Mouse (Mus musculus) midbrain, postnatal 0 days (tissue): Measurements from ENCODE around the gene Icmt. TPM values are rescaled to one million over a fixed set of nuclear protein-coding genes. Genes with fewer than 3 reads are reported as not detected.

Source experiments
- ATAC-seq: fragments of 200-750 bp; cut with Nextera tagmentation; 2 replicates; pipeline ENCODE4 v1.8.0; 2017; ENCODE audit warnings: moderate number of reproducible peaks, mild to moderate bottlenecking, moderate TSS enrichment, moderate library complexity; ENCODE audit not compliant: low FRiP score
- DNase-seq: peaks from one replicate; pipeline ENCODE4 v3.0.0-alpha.2; 2015; ENCODE audit warnings: low spot score
- H3K27ac ChIP-seq: fragments of 300-500 bp; sonication (generic); 2 replicates; pipeline ENCODE4 v1.5.1; 2014; ENCODE audit warnings: low read depth, mild to moderate bottlenecking, low read length, mixed read lengths
- H3K27me3 ChIP-seq: fragments of 300-500 bp; sonication (generic); 2 replicates; pipeline ENCODE4 v1.6.1; 2014; ENCODE audit warnings: low read length, control low read depth, mixed read lengths; ENCODE audit not compliant: insufficient read depth
- H3K36me3 ChIP-seq: fragments of 300-500 bp; sonication (generic); 2 replicates; pipeline ENCODE4 v1.6.1; 2014; ENCODE audit warnings: low read length, control low read depth, mixed read lengths; ENCODE audit not compliant: insufficient read depth
- H3K4me1 ChIP-seq: fragments of 300-500 bp; sonication (generic); 2 replicates; pipeline ENCODE4 v1.6.1; 2014; ENCODE audit warnings: mild to moderate bottlenecking, control low read depth, antibody characterized with exemption, low read length, mixed read lengths; ENCODE audit not compliant: insufficient read depth
- H3K4me2 ChIP-seq: fragments of 300-500 bp; sonication (generic); 2 replicates; pipeline ENCODE4 v1.6.1; 2014; ENCODE audit warnings: low read depth, mild to moderate bottlenecking, low read length, mixed read lengths; ENCODE audit not compliant: poor library complexity, severe bottlenecking
- H3K4me3 ChIP-seq: fragments of 300-500 bp; sonication (generic); 2 replicates; pipeline ENCODE4 v1.5.1; 2014; ENCODE audit warnings: low read depth, mild to moderate bottlenecking, low read length, moderate library complexity
- H3K9ac ChIP-seq: fragments of 300-500 bp; sonication (generic); replicated peaks from 2 replicates; pipeline ENCODE4 v1.6.1; 2014; ENCODE audit warnings: mild to moderate bottlenecking, low read length, moderate library complexity, mixed read lengths; ENCODE audit not compliant: poor library complexity, severe bottlenecking
- H3K9me3 ChIP-seq: fragments of 300-500 bp; sonication (generic); 2 replicates; pipeline ENCODE4 v1.6.1; 2016; ENCODE audit warnings: low read length, control low read depth
- CTCF ChIP-seq: IDR thresholded peaks from 2 replicates; pipeline ENCODE4 v1.5.1; 2016; ENCODE audit warnings: antibody characterized with exemption, mild to moderate bottlenecking
- WGBS: fragments of 180-500 bp; shearing (Covaris S2); extraction: QIAGEN DNeasy Blood & Tissue Kit; methylation state at CpG from one replicate; pipeline ENCODE4 v1.1.7; 2014; 5-methylcytosine and 5-hydroxymethylcytosine counted together
- polyA plus RNA-seq: library from polyadenylated mRNA; unstranded; fragments of >200 nt; fragmentation: Nextera tagmentation; extraction: Ambion mirVana; gene quantifications from 2 replicates; pipeline ENCODE4 v1.2.1, GENCODE M21; 2015
- total RNA-seq: library from RNA; depleted of rRNA; stranded (reverse); fragments of >200 nt; gene quantifications from 2 replicates; pipeline ENCODE4 v1.2.3, GENCODE M21; 2014; rRNA removed

Icmt gene
- total and polyA plus RNA-seq, 2 experiments from 2014 or later: 15.7 to 38.9 TPM

DNA sequence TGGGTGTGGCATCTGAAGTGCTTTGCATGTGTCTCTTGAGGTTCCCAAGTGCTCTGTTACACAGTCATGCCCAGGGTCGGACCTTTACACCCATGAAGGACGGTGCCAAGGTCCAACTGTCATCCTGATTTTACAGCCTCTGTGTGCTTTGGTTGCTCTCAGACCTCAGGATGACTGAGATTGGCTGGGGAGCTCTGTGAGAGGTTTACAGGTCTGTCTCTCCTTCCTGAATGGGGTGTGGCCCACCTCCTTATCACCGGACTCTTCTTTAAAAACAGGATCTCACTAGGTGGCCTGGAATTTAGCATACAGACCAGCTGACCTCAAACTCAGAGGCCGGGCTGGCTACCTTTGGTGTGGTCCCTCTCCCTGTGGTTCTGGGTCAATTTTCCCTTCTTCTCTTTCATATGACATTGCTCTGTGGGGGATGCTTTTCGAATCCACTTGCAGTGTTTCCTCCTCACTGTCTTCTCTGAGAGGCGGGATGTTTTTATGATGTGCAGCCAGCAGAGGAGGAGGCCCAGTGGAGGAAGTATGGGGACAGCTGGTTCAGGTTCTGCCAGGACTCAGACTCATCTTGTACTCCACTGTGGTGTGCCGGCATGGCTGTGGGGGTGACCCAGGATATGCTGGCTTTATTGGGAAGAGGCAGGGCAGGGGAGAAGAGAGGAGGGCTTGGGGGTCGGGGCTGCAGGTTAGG, 53.8 kb downstream of the Icmt start:
- no peak for DNase-seq
- 27% methylated on average over 8 of the region's 8 CpGs for WGBS
- no peak for TF ChIP-seq CTCF
- no peak overlapping the region for H3K4me3 ChIP-seq
- peaks cover 21% of the 10 kb centered on the region for H3K4me1 ChIP-seq
- peak overlapping the region; percentile 39 for H3K9ac ChIP-seq
- H3K9me3 ChIP-seq: no peaks in the 10 kb centered on the region
- peak overlapping the region; percentile 53 for H3K4me2 ChIP-seq
- no peaks in the 10 kb centered on the region for H3K27me3 ChIP-seq
- ATAC-seq: peak; percentile 17; the same call in 1 of the 2 replicates
- H3K27ac ChIP-seq: peak overlapping the region; percentile 91
- peaks cover 30% of the 10 kb centered on the region for H3K36me3 ChIP-seq

DNA sequence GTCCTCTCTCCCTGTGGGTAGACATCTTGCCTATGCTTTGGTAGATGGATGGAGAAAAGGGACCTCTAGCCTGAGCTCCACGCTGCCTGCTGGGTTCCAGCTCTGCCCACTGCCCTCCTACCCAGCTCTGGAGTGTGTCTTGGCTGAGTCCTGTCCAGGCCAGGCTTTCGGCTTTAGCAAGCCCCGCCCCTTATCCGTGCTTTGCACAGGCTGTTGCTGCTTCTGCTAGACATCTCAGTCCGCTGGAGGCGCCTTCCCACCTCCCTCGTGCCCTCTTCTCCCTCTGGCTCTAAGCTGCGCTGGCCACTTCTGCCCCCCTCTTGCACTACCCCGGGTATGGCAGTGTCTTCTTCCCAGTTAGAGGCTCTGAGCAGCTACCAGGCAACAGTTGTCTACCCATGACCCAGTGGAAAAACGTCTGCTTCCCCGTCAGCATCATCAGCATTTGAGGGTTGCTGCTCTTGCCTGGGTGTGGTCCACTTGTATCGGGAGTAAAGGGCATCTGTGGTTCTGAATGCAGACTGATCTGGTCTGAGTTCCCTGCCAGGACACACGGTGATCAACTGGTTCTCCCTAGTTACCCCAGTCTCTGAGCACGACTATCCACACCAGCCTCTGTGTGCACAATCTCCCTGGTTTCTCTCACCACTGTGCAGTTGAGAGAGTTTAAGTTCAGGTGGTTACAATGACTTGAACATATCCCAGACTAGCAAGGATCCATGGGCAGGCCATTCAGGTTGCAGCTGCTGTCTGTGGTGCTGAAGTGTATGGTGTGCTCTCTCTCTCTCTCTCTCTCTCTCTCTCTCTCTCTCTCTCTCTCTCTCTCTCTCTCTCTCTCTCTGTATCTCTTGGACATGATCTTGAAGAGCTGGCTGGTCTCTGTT, 54.6 kb downstream of the Icmt start:
- DNase-seq (peak; percentile 62), ATAC-seq (peak; percentile 47)
- Histone ChIP-seq H3K27ac (peak overlapping the region; percentile 91), H3K4me1 (peaks cover 21% of the 10 kb centered on the region), H3K4me2 (no peak overlapping the region), H3K9ac (no peak overlapping the region; the same call in 1 of the 2 replicates), H3K4me3 (no peak overlapping the region), H3K36me3 (peaks cover 38% of the 10 kb centered on the region), H3K9me3 (no peaks in the 10 kb centered on the region), H3K27me3 (no peaks in the 10 kb centered on the region)
- TF ChIP-seq CTCF: peak; percentile 37; the same call in 1 of the 2 replicates
- WGBS: 10% methylated on average over 13 of the region's 14 CpGs

DNA sequence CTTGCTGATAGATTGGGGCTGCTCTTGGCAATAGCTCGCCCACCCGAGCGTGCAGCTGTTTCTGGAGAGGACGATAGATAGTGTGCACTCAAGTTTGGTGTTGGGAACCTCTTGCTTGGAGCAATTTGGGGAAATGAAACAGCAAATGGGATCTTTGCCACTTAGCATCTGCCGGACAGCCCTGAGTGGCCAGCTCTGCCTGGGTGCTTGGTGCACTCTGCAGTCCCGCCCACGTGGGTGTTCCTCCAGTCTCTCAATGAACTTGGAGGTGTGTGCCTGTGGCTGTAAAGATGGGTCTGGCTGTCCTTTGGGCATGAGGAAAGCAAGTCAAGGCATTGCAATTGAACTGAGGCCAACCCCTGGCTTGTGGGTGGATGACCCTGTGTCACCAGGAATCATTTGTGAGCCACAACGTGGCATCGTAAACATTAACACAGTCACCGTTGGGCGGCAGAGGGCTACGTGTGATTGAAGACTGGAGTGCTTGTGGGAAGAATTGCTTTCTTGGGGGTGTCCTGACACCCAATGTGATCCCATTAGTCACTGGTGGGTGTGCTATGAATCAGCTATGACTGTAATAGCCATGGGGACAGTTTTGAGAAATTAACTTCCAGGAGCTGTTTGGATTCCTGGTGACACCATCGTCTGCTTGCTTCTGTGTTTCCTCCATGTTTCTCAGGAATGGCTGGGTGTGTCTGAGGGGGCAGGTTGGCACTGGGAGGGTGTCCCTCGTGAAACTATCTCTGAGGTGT, 57.0 kb downstream of the Icmt start:
- 81% methylated on average over 14 of the region's 14 CpGs for WGBS
- ATAC-seq: no peak

GRCm38 (mm10) chr4:152355672-152356071, 58.6 kb downstream of the Icmt start:
- DNase-seq (no peak), ATAC-seq (no peak)
- no peak for TF ChIP-seq CTCF
- H3K27ac ChIP-seq: no peak overlapping the region
- no peaks in the 10 kb centered on the region for H3K27me3 ChIP-seq
- peaks cover 6% of the 10 kb centered on the region; the same call in 1 of the 2 replicates for H3K4me1 ChIP-seq
- no peak overlapping the region for H3K4me3 ChIP-seq
- no peaks in the 10 kb centered on the region for H3K9me3 ChIP-seq
- 88% methylated on average over 7 of the region's 7 CpGs for WGBS
- H3K4me2 ChIP-seq: no peak overlapping the region
- peaks cover 50% of the 10 kb centered on the region for H3K36me3 ChIP-seq
- no peak overlapping the region for H3K9ac ChIP-seq

More for the DNA sequence above, 57.0 kb downstream of the Icmt start:
- Histone ChIP-seq H3K27me3 (no peaks in the 10 kb centered on the region), H3K4me2 (no peak overlapping the region), H3K27ac (no peak overlapping the region), H3K9me3 (no peaks in the 10 kb centered on the region), H3K36me3 (peaks cover 49% of the 10 kb centered on the region), H3K4me3 (no peak overlapping the region), H3K4me1 (peaks cover 16% of the 10 kb centered on the region), H3K9ac (no peak overlapping the region)
- no peak for TF ChIP-seq CTCF
- DNase-seq: no peak

Other genes with a start within 250 kb of the Icmt start
- 17.6 and 33.5 TPM in 2 replicates for gene Plekhg5, start 224.7 kb upstream of the Icmt start, total RNA-seq
- 13.0 and 15.1 TPM in 2 replicates for gene Plekhg5, start 224.7 kb upstream of the Icmt start, polyA plus RNA-seq
- 0.99 and 2.0 TPM in 2 replicates for gene Tnfrsf25, start 181.3 kb upstream of the Icmt start, total RNA-seq
- 0.38 and 0.49 TPM in 2 replicates for gene Tnfrsf25, start 181.3 kb upstream of the Icmt start, polyA plus RNA-seq
- 0.22 and 0.42 TPM in 2 replicates for gene Espn, start 144.9 kb upstream of the Icmt start, total RNA-seq
- 0.22 and 0.53 TPM in 2 replicates for gene Espn, start 144.9 kb upstream of the Icmt start, polyA plus RNA-seq
- not detected in 2 replicates for gene Hes2, start 138.4 kb upstream of the Icmt start, total RNA-seq
- not detected in 2 replicates for gene Hes2, start 138.4 kb upstream of the Icmt start, polyA plus RNA-seq
- 228 and 259 TPM in 2 replicates for gene Acot7, start 119.1 kb upstream of the Icmt start, total RNA-seq
- gene Acot7, start 119.1 kb upstream of the Icmt start, polyA plus RNA-seq: 510 and 544 TPM in 2 replicates
- 138 and 149 TPM in 2 replicates for gene Gpr153, start 23.0 kb upstream of the Icmt start, total RNA-seq
- 20.1 and 21.2 TPM in 2 replicates for gene Gpr153, start 23.0 kb upstream of the Icmt start, polyA plus RNA-seq
- gene Hes3, start 5.6 kb upstream of the Icmt start, total RNA-seq: not detected in 2 replicates
- 0.19 and 0.36 TPM in 2 replicates for gene Hes3, start 5.6 kb upstream of the Icmt start, polyA plus RNA-seq
- gene Rnf207, start 21.8 kb downstream of the Icmt start, total RNA-seq: 7.6 and 15.2 TPM in 2 replicates
- 7.2 and 8.8 TPM in 2 replicates for gene Rnf207, start 21.8 kb downstream of the Icmt start, polyA plus RNA-seq
- gene Rpl22, start 28.5 kb downstream of the Icmt start, total RNA-seq: 177 and 203 TPM in 2 replicates
- gene Rpl22, start 28.5 kb downstream of the Icmt start, polyA plus RNA-seq: 125 and 148 TPM in 2 replicates
- 95.0 and 98.6 TPM in 2 replicates for gene Chd5, start 41.4 kb downstream of the Icmt start, total RNA-seq
- gene Chd5, start 41.4 kb downstream of the Icmt start, polyA plus RNA-seq: 77.6 and 107 TPM in 2 replicates
- gene Nphp4, start 179.5 kb downstream of the Icmt start, total RNA-seq: 8.8 and 12.1 TPM in 2 replicates
- 3.7 and 4.8 TPM in 2 replicates for gene Nphp4, start 179.5 kb downstream of the Icmt start, polyA plus RNA-seq
- 51.5 and 66.9 TPM in 2 replicates for gene Kcnab2, start 180.6 kb downstream of the Icmt start, total RNA-seq
- 30.2 and 34.8 TPM in 2 replicates for gene Kcnab2, start 180.6 kb downstream of the Icmt start, polyA plus RNA-seq